Mouse (Mus musculus) left cerebral cortex, adult 11 months (tissue): ENCODE results near the gene Smpdl3a.

Source experiments
- DNase-seq: peaks from one replicate; pipeline ENCODE4 v3.0.0; 2022; ENCODE audit warnings: low spot score

Gene Smpdl3a

DNA sequence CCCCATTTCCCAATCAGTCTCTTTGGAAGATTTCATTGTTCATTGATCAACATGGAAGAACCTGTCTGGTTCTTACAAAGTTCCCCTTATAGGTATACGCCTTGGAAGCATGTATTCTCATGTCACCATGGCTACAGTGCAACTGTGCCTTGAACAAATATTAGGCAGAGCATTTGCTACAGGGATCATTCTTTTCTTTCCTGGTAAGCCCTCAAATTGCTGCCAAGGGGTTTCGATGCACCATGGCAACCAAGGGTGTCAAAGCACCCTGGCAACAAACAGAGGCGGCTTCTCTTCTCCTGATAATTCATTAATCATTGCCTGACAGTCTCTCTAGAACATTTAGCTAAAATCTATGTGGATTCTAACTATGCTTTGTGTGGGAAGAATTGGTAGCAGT is 28.3 kb downstream of the Smpdl3a start:
- peak; percentile 30 for DNase-seq

- peak; percentile 7 for DNase-seq
These were observed 34.5 kb downstream of the Smpdl3a start for GRCm38 (mm10) chr10:57828649-57829048.

DNA sequence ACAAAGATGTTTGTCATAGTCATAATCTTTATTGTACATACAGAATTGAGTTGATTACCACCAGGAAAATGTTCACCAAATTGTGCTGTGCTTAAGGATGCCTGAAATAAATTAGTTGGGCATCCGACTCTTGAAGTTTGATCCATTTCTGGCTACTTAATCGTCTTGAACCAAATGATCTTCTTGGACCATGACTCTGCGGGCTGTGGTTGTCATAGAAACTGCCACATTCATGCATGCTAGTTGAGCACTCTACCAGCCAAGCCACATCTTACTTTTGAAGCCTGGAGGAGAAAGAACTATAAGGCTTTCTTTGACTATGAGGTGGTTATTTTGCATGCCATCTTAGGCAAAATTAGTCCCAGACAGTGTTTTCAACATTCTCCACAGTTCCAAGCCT is 35.5 kb downstream of the Smpdl3a start:
- no peak for DNase-seq

DNA sequence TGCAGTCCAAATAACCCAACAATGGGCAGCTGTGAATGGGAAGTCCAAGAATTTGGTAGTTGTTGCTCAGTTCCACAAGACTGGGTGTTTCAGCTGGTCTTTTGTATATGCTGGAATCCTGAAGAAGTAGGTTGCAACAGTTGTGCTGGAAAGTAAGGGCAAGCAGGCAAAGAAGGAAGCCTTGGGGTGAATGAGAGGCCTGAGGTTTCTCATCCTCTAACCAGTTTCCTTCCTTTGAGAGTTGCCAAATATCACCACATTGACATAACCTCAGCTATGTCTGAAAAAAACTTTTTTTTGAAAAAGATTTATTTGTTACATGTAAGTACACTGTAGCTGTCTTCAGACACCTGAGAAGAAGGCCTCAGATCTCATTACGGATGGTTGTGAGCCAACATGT is 41.0 kb downstream of the Smpdl3a start:
- DNase-seq = no peak

DNA sequence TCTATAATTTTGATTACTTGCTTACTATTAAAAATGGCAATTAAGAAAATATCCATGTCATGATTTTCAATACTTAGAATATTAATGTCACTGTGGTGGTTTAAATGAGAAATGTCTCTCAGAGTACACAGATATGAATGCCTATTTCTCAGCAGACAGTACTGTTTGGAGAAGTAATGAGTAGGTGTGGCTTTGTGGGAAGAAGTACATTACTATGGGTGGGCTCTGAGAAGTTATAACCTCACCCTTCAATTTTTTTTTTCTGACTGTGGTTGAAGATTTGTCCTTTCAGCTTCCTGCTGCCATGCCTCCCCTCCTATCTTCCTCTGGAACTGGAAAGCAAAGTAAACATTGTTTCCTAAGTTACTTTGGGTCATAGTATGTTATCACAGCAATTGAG is 41.8 kb downstream of the Smpdl3a start:
- no peak for DNase-seq

DNA sequence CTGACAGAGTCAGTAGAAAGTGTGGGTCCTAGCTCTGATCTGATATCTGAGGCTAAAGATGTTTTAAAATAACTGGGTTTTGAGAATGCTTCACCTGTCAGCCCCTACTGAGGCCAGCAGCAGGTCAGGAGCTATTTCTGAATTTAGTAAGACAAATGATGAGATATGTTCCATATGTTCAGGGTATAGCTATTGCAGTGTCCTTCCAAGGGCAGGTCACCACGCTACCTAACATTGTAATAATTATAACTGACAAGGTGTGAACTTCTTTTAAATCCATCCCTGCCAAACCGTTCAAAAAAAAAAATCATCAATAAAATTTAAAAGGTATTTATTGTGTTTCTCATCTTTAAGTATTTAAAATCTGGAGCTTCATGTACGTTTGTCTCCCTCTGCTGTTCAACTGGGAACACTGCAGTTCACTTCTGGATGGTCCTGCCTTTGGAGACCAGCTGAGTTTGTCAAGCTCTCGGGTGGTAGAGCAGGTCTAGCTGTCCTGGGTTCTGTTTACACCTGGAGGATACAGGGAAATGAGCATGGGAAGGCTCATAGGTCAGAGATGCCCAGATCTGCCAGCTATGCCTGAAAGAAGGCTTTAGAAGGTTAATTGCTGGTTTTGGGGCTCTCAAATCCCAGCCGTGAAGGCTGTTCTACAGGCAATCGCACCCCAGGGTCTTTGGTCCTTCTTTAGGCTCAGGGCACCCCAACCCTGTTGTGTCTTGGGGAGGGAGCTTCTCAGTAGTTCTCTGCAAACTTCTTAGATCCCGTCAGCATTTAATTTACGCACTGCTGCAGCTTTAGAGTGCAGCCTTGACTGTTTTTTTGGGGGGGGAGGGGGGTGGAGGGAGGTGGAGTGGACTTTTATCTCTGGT is 47.7 kb downstream of the Smpdl3a start:
- peak; percentile 43 for DNase-seq

DNA sequence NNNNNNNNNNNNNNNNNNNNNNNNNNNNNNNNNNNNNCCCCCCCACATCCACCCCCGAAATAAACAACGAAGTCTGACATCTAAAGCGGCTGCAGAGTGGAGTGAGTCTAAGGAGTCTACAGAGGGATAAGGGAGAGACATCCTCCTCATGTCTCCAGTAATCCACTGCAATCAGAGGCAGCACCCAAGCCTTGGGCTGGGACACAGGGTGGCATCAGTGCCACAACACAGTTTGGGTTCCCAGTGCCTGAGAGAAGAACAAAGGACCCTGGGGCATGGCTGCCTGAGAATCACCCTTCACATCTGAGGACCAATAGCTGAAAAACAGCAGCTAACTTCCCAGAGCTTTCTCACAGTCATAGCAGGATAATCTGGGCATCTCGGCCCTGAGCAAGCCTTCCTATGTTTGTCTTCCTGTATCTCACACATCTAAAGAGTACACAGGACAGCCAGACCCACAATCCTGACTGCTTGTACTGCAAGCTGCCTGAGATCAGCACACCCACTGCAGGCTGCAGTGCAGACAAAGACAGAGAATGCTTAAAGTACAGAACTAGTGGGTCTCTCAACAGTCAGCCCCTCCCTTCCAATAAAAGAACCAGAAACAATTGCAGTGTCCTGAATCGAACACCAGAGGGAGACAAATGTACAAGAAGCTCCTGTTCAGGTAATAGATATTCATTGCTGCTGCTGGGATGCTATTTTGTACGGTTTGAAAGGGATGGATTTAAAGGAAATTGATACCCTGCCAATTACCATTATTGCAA is 54.0 kb downstream of the Smpdl3a start:
- no peak for DNase-seq
